Mouse (Mus musculus) forebrain, postnatal 0 days (tissue): ENCODE data around the gene Midn. TPM values are rescaled to one million over a fixed set of nuclear protein-coding genes. Genes with fewer than 3 reads are reported as not detected.
A peak's percentile ranks its signal among the peaks of the same experiment; 100 is the strongest.

Experiments
- ATAC-seq: fragments of 200-750 bp; cut with Nextera tagmentation; 2 replicates; pipeline ENCODE4 v1.8.0; 2017; ENCODE audit warnings: mild to moderate bottlenecking, moderate library complexity
- DNase-seq: peaks from one replicate; pipeline ENCODE4 v3.0.0-alpha.2; 2015
- H3K27ac ChIP-seq: fragments of 300-500 bp; sonication (generic); 2 replicates; pipeline ENCODE4 v1.5.1; 2014; ENCODE audit warnings: low read depth, mild to moderate bottlenecking, antibody characterized with exemption, low read length, moderate library complexity, mixed read lengths
- H3K27me3 ChIP-seq: fragments of 300-500 bp; sonication (generic); 2 replicates; pipeline ENCODE4 v1.6.1; 2014; ENCODE audit warnings: mild to moderate bottlenecking, low read length, mixed read lengths; ENCODE audit not compliant: insufficient read depth
- H3K36me3 ChIP-seq: fragments of 300-500 bp; sonication (generic); 2 replicates; pipeline ENCODE4 v1.6.1; 2014; ENCODE audit warnings: mild to moderate bottlenecking, moderate library complexity; ENCODE audit not compliant: insufficient read depth
- H3K4me1 ChIP-seq: fragments of 300-500 bp; sonication (generic); 2 replicates; pipeline ENCODE4 v1.6.1; 2014; ENCODE audit warnings: antibody characterized with exemption; ENCODE audit not compliant: insufficient read depth
- H3K4me2 ChIP-seq: fragments of 300-500 bp; sonication (generic); 2 replicates; pipeline ENCODE4 v1.6.1; 2014; ENCODE audit warnings: low read depth, mild to moderate bottlenecking, moderate library complexity
- H3K4me3 ChIP-seq: fragments of 300-500 bp; sonication (generic); 2 replicates; pipeline ENCODE4 v1.5.1; 2014; ENCODE audit warnings: low read depth, low read length, mixed read lengths
- H3K9ac ChIP-seq: fragments of 300-500 bp; sonication (generic); 2 replicates; pipeline ENCODE4 v1.6.1; 2014; ENCODE audit warnings: mild to moderate bottlenecking
- H3K9me3 ChIP-seq: fragments of 300-500 bp; sonication (generic); 2 replicates; pipeline ENCODE4 v1.6.1; 2016; ENCODE audit warnings: low read length
- CTCF ChIP-seq: sonication (generic); IDR thresholded peaks from 2 replicates; pipeline ENCODE4 v1.5.1; 2016; ENCODE audit warnings: antibody characterized with exemption, control low read depth, low read depth
- WGBS: fragments of 180-500 bp; shearing (Covaris S2); extraction: QIAGEN DNeasy Blood & Tissue Kit; methylation state at CpG from one replicate; pipeline ENCODE4 v1.1.7; 2014; 5-methylcytosine and 5-hydroxymethylcytosine counted together
- polyA plus RNA-seq: library from polyadenylated mRNA; unstranded; fragments of >200 nt; fragmentation: Nextera tagmentation; extraction: Ambion mirVana; gene quantifications from 2 replicates; pipeline ENCODE4 v1.2.1, GENCODE M21; 2015
- total RNA-seq: library from RNA; depleted of rRNA; stranded (reverse); fragments of >200 nt; gene quantifications from 2 replicates; pipeline ENCODE4 v1.2.3, GENCODE M21; 2014

Midn gene
- total and polyA plus RNA-seq, 2 experiments from 2014 or later = 19.3 to 120 TPM

DNA sequence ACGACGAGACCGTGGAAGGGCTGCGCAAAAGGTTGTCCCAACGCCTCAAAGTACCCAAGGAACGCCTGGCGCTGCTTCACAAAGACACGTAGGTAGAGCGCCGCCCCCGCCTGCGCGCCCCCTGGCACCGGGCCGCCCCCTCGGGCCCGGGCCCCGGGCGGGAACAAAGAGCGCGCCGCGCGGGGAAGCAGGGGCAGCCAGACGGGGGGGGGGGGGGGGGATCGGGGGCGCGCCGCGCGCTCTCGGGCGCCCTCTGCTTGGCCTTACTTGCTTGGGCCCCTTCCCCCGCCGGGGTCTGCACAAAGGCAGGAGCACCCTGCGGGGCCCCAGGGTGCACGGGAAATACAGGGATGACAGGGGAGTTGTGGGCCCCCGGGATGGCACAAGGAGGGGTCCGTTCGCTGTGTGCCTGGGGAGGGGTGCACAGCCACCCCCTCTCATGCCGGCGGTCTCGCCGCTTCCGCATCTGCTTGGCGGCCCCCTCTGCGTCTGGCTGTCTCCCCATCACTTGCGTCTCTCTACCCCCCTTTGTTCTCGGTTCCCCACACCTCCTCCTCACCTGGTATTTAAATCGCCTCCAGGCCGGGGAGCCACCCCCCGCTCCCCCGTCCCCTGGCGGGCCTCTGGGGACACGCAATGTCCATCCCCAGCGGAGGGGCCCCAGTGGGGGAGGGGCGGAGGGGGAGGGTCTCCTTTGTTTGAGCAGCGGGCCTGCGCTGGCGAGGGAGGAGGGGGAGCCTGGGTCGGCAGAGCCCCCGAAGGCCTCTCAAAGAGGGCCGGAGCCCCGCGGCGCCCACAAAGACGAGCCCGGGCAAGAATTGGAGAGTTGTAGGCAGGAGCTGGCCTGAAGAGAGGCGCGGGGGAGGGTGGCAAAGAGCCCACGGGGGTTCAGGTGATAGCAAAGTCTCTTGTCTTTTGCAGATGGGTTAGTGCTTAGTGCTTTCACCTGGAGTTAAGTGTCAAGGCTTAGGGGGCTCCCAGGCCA lies 2.4 kb downstream of the Midn start:
- Histone ChIP-seq H3K27ac (peak overlapping the region; percentile 100), H3K36me3 (peaks cover 29% of the 10 kb centered on the region), H3K9me3 (no peaks in the 10 kb centered on the region), H3K4me3 (peak overlapping the region; percentile 98), H3K27me3 (no peaks in the 10 kb centered on the region), H3K4me1 (peaks cover 18% of the 10 kb centered on the region), H3K9ac (peak overlapping the region; percentile 100), H3K4me2 (peak overlapping the region; percentile 95)
- ATAC-seq (peak; percentile 15; the same call in 1 of the 2 replicates), DNase-seq (peak; percentile 90)
- WGBS = under 1% methylated on average over 53 of the region's 71 CpGs
- TF ChIP-seq CTCF = no peak

DNA sequence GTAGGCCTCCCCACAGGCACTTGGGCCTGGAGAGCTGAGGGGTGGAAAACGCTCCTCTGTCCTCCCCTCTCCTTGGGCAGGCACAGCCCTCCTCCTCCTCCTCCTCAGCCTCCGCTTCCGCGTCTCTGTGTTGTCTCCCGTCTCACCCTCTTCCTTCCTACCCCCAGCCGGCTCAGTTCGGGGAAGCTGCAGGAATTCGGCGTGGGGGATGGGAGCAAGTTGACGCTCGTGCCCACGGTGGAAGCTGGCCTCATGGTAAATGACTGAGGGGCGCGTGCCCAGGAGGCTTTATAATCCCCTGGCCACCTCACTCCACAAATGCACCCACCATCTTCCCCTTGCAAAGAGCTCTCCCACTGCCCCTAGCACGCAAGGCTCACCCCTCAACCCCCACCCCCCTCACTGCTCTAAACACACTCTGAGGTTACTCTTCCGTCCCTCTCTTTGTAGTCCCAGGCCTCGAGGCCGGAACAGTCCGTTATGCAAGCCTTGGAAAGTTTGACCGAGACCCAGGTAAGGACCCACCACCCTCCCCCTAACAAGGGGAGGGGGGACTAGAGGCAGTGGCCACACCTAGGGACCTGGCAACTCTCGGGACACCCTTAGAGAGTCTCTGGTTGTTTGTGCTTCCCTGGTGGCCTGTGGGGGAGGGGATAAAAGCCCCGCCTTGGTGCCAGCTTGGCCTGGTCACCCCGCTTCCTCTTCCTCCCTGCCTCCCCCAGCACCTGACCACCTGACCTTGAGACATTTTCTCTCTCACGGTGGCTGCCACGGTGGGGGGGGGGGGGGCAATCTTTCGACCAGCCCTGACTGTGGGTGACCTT lies 3.4 kb downstream of the Midn start:
- DNase-seq = peak; percentile 73
- WGBS = under 1% methylated on average over 21 of the region's 26 CpGs

DNA sequence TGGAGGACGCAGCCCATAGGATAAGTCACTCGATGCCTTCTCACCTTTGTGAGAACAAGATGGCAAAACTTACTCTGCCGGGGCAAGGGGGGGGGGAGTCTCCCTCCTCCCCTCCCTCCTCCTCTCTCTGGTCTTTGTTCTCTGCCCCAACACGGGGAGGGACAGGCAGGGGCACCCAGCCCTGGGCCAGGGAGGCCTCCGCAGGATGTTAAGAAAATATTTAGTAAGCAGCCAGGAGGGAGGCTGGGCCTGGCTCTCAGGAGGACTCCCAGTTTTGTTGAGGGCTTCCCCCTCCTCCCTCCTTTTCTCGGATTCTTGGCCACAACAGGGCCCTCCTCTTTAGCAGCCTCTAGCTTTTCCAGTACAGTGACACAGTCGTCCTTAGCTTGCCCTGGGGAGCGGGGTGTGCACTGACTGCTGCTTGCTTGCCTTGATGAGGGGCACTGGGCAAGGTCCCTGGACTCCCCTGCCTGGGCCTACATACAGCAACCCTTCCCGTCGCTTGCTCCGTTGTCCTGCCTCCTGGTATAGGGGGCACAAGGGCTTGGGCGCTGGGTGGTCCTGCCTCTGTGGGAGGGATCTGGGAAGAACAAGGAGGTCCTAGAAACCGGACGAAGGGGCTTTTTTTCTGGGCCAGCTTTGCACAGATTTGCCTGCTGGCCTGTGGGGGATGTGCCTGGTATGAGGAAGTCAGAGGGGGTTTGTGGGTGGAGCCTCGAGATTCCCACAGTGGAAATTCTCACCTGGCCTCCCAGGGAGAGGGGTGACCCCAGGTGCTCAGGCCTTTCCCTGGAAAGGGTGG lies 4.2 kb downstream of the Midn start:
- 4% methylated on average over 15 of the region's 15 CpGs for WGBS
- Histone ChIP-seq H3K36me3 (peaks cover 46% of the 10 kb centered on the region), H3K27ac (peak overlapping the region; percentile 100), H3K4me1 (peaks cover 18% of the 10 kb centered on the region), H3K9me3 (no peaks in the 10 kb centered on the region), H3K4me3 (peak overlapping the region; percentile 98), H3K4me2 (peak overlapping the region; percentile 95), H3K27me3 (no peaks in the 10 kb centered on the region), H3K9ac (peak overlapping the region; percentile 100)
- TF ChIP-seq CTCF = no peak
- no peak for ATAC-seq
- DNase-seq = peak; percentile 47

More for the DNA sequence above, 3.4 kb downstream of the Midn start:
- Histone ChIP-seq H3K4me2 (peak overlapping the region; percentile 95), H3K9me3 (no peaks in the 10 kb centered on the region), H3K27me3 (no peaks in the 10 kb centered on the region), H3K4me1 (peaks cover 18% of the 10 kb centered on the region), H3K27ac (peak overlapping the region; percentile 100), H3K36me3 (peaks cover 38% of the 10 kb centered on the region), H3K9ac (peak overlapping the region; percentile 100), H3K4me3 (peak overlapping the region; percentile 98)
- no peak for ATAC-seq
- TF ChIP-seq CTCF = no peak

DNA sequence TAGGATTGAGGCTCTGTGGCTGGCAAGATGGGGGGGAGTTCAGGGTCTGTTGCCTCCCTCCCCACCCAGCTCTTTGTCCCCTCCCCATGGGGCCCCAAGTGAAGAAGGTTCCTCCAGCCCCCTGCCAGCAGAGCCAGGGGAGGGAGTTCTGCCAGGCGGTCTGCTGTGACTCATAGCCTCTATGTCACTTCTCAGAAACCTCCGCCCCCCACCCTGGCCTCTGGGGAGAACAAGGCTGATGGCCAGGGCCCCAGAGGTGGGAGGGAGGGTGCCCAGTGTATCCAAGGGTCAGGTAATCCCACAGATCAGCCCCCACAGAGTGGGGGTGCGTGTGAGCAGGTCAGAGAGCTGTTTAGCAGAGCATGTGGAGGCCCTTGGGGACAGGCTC lies 4.8 kb downstream of the Midn start:
- Histone ChIP-seq H3K9me3 (no peaks in the 10 kb centered on the region), H3K9ac (peak overlapping the region; percentile 100), H3K36me3 (peaks cover 50% of the 10 kb centered on the region), H3K4me2 (peak overlapping the region; percentile 95), H3K27ac (peak overlapping the region; percentile 100), H3K4me1 (peaks cover 18% of the 10 kb centered on the region), H3K27me3 (no peaks in the 10 kb centered on the region), H3K4me3 (peak overlapping the region; percentile 98)
- 31% methylated on average over 3 of the region's 3 CpGs for WGBS
- TF ChIP-seq CTCF = no peak
- ATAC-seq (no peak), DNase-seq (no peak)

DNA sequence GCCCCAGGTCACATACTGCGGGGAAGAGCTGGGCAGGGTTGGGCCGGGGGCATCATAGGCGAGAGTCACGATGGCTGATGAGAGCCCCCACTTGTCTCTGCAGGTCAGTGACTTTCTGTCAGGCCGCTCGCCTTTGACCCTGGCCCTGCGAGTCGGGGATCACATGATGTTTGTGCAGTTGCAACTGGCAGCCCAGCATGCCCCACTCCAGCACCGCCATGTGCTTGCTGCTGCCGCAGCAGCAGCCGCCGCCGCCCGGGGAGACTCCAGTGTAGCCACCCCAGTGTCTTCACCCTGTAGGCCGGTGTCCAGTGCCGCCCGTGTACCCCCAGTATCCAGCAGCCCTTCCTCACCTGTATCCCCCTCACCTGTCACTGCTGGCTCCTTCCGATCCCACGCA lies 5.6 kb downstream of the Midn start:
- TF ChIP-seq CTCF = no peak

DNA sequence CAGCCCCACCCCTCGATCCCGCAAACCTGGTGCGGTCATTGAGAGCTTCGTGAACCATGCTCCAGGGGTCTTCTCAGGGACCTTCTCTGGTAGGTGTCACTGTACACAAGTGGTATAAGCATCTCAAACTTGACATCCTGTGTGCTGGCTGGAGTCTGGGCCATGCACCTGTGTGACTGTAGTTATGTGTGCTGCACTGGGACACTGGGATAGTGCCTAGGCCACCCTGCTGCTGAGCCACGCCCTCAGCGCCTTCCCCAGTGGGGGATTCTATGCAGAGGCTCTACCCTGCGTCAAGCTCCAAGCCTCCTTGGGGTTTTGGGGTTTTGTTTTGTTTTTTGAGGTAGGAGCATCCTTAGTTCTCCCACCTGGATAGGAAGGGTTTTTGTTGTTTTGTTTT lies 6.3 kb downstream of the Midn start:
- no peak for DNase-seq
- Histone ChIP-seq H3K4me3 (no peak overlapping the region), H3K36me3 (peaks cover 50% of the 10 kb centered on the region), H3K4me2 (no peak overlapping the region), H3K27ac (0 out of 2 replicates have a peak overlapping the region, but pooled peaks have one; percentile 1), H3K27me3 (no peaks in the 10 kb centered on the region), H3K9me3 (no peaks in the 10 kb centered on the region), H3K4me1 (peaks cover 18% of the 10 kb centered on the region), H3K9ac (no peak overlapping the region)
- WGBS = 82% methylated on average over 7 of the region's 7 CpGs
- no peak for TF ChIP-seq CTCF
- no peak for ATAC-seq

More for the DNA sequence above, 5.6 kb downstream of the Midn start:
- H3K9me3 ChIP-seq = no peaks in the 10 kb centered on the region
- no peak overlapping the region for H3K4me3 ChIP-seq
- no peak for DNase-seq
- H3K9ac ChIP-seq = peak overlapping the region; percentile 100; the same call in 1 of the 2 replicates
- H3K4me1 ChIP-seq = peaks cover 18% of the 10 kb centered on the region
- no peaks in the 10 kb centered on the region for H3K27me3 ChIP-seq
- WGBS = 90% methylated on average over 19 of the region's 19 CpGs
- H3K27ac ChIP-seq = peak overlapping the region; percentile 100; the same call in 1 of the 2 replicates
- peaks cover 50% of the 10 kb centered on the region for H3K36me3 ChIP-seq
- H3K4me2 ChIP-seq = peak overlapping the region; percentile 95; the same call in 1 of the 2 replicates
- ATAC-seq = no peak
